Mouse (Mus musculus) cerebellum, adult 2 months (tissue): ENCODE measurements at regions not wholly inside any gene's neighbourhood (a gene's known extent, or its start where the extent isn't known, plus 50 kb on each side); places are given as distances from the start of the nearest gene placed in this dataset.

Source experiments
- DNase-seq, 2 experiments: peaks; one replicate each; pipeline ENCODE4 v3.0.0; 2021
- H3K27ac ChIP-seq: fragments of 200-500 bp; 2 replicates; pipeline ENCODE4 v1.5.1; 2012; ENCODE audit warnings: low read length, control low read depth, inconsistent platforms; ENCODE audit not compliant: insufficient read depth
- H3K27me3 ChIP-seq: fragments of 200-500 bp; 2 replicates; pipeline ENCODE4 v1.6.1; 2012; ENCODE audit warnings: inconsistent platforms, mild to moderate bottlenecking, low read length, moderate library complexity; ENCODE audit not compliant: control insufficient read depth, insufficient read depth
- H3K4me1 ChIP-seq: fragments of 200-500 bp; 2 replicates; pipeline ENCODE4 v1.6.1; 2011; ENCODE audit warnings: low read length; ENCODE audit not compliant: control insufficient read depth, insufficient read depth
- H3K4me3 ChIP-seq: fragments of 200-500 bp; replicated peaks from 2 replicates; pipeline ENCODE3; 2011; ENCODE audit warnings: mild to moderate bottlenecking, low read depth, low read length, control low read depth; ENCODE audit not compliant: insufficient read depth
- CTCF ChIP-seq: fragments of 200-500 bp; IDR thresholded peaks from 2 replicates; pipeline ENCODE4 v1.5.1; 2011; ENCODE audit warnings: low read depth, mild to moderate bottlenecking, control low read depth, low read length, moderate library complexity, borderline replicate concordance; ENCODE audit not compliant: insufficient read depth
- POLR2A ChIP-seq: fragments of 200-500 bp; IDR thresholded peaks from 2 replicates; pipeline ENCODE4 v1.6.1; 2011; ENCODE audit warnings: low read length, control low read depth, borderline replicate concordance; ENCODE audit not compliant: insufficient read depth
- WGBS: fragments of 180-500 bp; shearing (Covaris S2); methylation state at CpG from one replicate; pipeline ENCODE4 v1.1.7; 2018; 5-methylcytosine and 5-hydroxymethylcytosine counted together

GRCm38 (mm10) chr10:86555843-86556242, 57.1 kb upstream of the Syn3 start:
- no peak overlapping the region for H3K27ac ChIP-seq
- WGBS, result 56% methylated on average over 8 of the region's 8 CpGs
- H3K4me1 ChIP-seq, result no peaks in the 10 kb centered on the region
- TF ChIP-seq CTCF (no peak), POLR2A (no peak)
- DNase-seq, result peak in 1 of 2 experiments; percentile 6
- no peaks in the 10 kb centered on the region for H3K27me3 ChIP-seq
- no peak overlapping the region for H3K4me3 ChIP-seq
